Mouse (Mus musculus) embryonic facial prominence, embryonic 14.5 days (tissue): ENCODE data around the gene Fgf10. TPM values are rescaled to one million over a fixed set of nuclear protein-coding genes. Genes with fewer than 3 reads are reported as not detected.

ENCODE experiments used
- ATAC-seq: fragments of 200-750 bp; cut with Nextera tagmentation; 2 replicates; pipeline ENCODE4 v1.8.0; 2017; ENCODE audit warnings: low read depth, moderate number of reproducible peaks, moderate TSS enrichment
- DNase-seq: peaks from one replicate; pipeline ENCODE4 v3.0.0-alpha.2; 2015; ENCODE audit warnings: low spot score
- H3K27ac ChIP-seq: fragments of 300-500 bp; sonication (generic); replicated peaks from 2 replicates; pipeline ENCODE4 v1.5.1; 2014; ENCODE audit warnings: low read depth, mild to moderate bottlenecking, low read length, moderate library complexity
- H3K27me3 ChIP-seq: fragments of 300-500 bp; sonication (generic); replicated peaks from 2 replicates; pipeline ENCODE4 v1.6.1; 2014; ENCODE audit warnings: low read length; ENCODE audit not compliant: control insufficient read depth, insufficient read depth
- H3K36me3 ChIP-seq: fragments of 300-500 bp; sonication (generic); 2 replicates; pipeline ENCODE4 v1.6.1; 2014; ENCODE audit warnings: low read length, mixed read lengths; ENCODE audit not compliant: control insufficient read depth, insufficient read depth
- H3K4me1 ChIP-seq: fragments of 300-500 bp; sonication (generic); 2 replicates; pipeline ENCODE4 v1.6.1; 2014; ENCODE audit warnings: antibody characterized with exemption, low read length; ENCODE audit not compliant: control insufficient read depth, insufficient read depth
- H3K4me2 ChIP-seq: fragments of 300-500 bp; sonication (generic); 2 replicates; pipeline ENCODE4 v1.6.1; 2014; ENCODE audit warnings: low read depth, mild to moderate bottlenecking, low read length, moderate library complexity, mixed read lengths
- H3K4me3 ChIP-seq: fragments of 300-500 bp; sonication (generic); 2 replicates; pipeline ENCODE4 v1.5.1; 2014; ENCODE audit warnings: low read depth, mild to moderate bottlenecking, low read length
- H3K9ac ChIP-seq: fragments of 300-500 bp; sonication (generic); 2 replicates; pipeline ENCODE4 v1.6.1; 2014; ENCODE audit warnings: low read depth, mild to moderate bottlenecking, low read length, moderate library complexity, mixed read lengths
- H3K9me3 ChIP-seq: fragments of 300-500 bp; sonication (generic); 2 replicates; pipeline ENCODE4 v1.6.1; 2016; ENCODE audit warnings: low read length; ENCODE audit not compliant: control insufficient read depth
- WGBS: fragments of 180-500 bp; shearing (Covaris S2); extraction: QIAGEN DNeasy Blood & Tissue Kit; methylation state at CpG from one replicate; pipeline ENCODE4 v1.1.7; 2014; 5-methylcytosine and 5-hydroxymethylcytosine counted together
- polyA plus RNA-seq: library from polyadenylated mRNA; unstranded; fragments of >200 nt; fragmentation: Nextera tagmentation; extraction: Ambion mirVana; gene quantifications from 2 replicates; pipeline ENCODE4 v1.2.1, GENCODE M21; 2014

Gene Fgf10
- polyA plus RNA-seq, 1 experiment from 2014 or later = 9.5 TPM

DNA sequence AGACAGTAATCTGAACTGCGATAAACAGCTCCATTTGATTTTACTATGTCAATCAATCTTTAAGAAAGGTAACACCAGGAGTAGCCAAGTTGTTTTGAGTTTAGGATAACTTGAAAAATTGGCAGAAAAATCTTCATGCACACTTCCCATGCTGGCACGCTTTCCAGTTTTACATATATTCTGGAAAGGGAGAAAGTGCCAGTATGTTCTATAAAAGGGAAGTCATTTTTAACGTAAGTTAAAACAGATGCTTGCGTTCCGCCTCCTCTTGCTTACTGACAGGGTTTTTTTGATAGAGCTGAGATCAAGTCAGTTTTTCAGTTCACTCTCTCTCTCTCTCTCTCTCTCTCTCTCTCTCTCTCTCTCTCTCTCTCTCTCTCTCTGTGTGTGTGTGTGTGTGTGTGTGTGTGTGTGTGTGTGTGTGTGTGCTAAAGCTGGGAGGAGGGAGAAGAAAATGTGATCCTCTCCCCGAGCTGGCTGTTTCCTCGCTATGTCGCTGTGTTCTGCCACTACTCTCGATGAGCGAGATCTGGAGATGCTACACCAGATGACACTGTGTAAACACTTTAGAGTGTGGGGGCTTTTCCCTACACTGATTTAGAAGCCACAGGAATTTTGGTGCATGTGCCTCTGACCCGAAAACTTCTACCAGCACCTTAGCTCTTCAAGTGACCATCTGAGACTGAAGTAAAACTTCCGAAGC, 62.4 kb downstream of the Fgf10 start:
- Histone ChIP-seq H3K4me2 (peak overlapping the region; percentile 53), H3K4me3 (peak overlapping the region; percentile 26), H3K9me3 (no peaks in the 10 kb centered on the region), H3K27me3 (no peaks in the 10 kb centered on the region), H3K27ac (peak overlapping the region; percentile 68), H3K36me3 (no peaks in the 10 kb centered on the region), H3K9ac (0 out of 2 replicates have a peak overlapping the region, but pooled peaks have one; percentile 30), H3K4me1 (no peaks in the 10 kb centered on the region; the same call in 1 of the 2 replicates)
- DNase-seq (peak; percentile 88), ATAC-seq (0 out of 2 replicates have a peak, but pooled peaks have one; percentile 44)
- 25% methylated on average over 12 of the region's 12 CpGs for WGBS

DNA sequence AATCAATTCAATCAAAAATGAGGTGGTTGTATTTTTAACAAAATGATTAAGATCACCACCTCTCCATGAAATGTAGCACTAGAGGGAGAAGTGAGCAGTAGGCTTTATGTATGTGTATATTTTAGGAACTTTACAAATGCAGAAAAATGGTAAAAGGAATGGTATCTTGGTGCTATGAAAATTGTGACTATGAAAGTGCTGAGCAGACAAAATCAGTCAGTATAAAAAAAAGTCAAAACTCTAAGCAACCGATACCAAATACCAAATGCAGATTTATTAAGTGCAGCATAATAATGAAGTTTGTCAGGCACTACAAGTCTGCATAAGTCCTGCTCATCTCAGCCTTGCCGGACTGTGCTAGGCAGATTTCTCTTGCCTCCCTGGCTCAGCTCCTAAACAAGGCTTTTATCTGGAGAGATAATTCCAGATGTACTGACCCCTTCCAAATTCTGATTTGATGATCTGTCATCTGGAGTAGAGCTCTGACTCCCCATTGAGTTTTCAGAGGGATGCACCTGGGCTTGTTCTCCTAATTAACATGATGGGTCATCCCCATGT, 70.3 kb downstream of the Fgf10 start:
- H3K27me3 ChIP-seq = no peaks in the 10 kb centered on the region
- no peaks in the 10 kb centered on the region for H3K4me1 ChIP-seq
- H3K9me3 ChIP-seq = no peaks in the 10 kb centered on the region
- no peak for ATAC-seq
- no peak overlapping the region for H3K4me3 ChIP-seq
- no peak overlapping the region for H3K9ac ChIP-seq
- no peak overlapping the region for H3K4me2 ChIP-seq
- WGBS = 80% methylated on average over 2 of the region's 2 CpGs
- no peaks in the 10 kb centered on the region for H3K36me3 ChIP-seq
- no peak for DNase-seq
- no peak overlapping the region for H3K27ac ChIP-seq

DNA sequence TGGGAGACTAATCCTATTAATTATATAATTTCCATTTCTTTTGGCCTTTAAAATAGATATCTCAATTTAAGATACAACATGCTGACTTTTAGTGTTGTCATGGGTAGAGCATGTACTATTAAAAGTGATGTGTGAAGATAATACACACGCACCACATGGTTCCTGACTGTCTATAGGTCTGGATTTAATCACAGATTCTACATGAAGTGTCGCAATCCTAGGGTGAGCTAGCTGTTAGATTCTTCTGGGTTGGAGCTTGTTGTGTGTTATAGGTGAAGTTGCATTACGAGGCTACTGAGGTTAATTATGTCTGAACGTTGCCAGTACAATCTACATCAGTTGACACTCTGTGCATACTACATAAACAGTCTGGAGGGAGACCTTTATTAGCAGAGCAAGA, 73.2 kb downstream of the Fgf10 start:
- Histone ChIP-seq H3K27ac (no peak overlapping the region), H3K4me2 (no peak overlapping the region), H3K9ac (no peak overlapping the region), H3K9me3 (no peaks in the 10 kb centered on the region), H3K4me3 (no peak overlapping the region), H3K27me3 (no peaks in the 10 kb centered on the region), H3K4me1 (no peaks in the 10 kb centered on the region), H3K36me3 (no peaks in the 10 kb centered on the region)
- DNase-seq (no peak), ATAC-seq (no peak)
- 69% methylated on average over 4 of the region's 4 CpGs for WGBS

DNA sequence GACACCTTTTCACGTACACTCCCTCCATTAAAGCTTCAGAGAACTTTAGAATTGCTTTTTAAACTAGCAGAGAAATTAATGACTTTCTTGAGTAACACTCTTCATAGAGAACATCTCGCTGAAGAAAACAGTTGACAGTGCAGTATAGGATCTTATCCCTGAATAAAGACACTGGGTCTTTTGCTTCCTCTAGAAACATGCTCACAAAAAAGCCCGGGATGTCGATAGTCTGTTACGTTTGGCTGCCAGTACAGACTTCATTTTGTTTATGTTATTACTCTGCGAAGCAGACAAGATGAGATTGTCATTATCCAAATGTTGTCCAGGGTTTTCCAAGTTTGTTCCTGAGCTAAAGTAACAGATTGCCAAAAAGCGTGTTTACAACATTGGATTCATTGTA, 75.2 kb downstream of the Fgf10 start:
- ATAC-seq (no peak), DNase-seq (no peak)
- H3K4me2 ChIP-seq = no peak overlapping the region
- WGBS = 81% methylated on average over 7 of the region's 7 CpGs
- no peak overlapping the region for H3K4me3 ChIP-seq
- no peak overlapping the region for H3K27ac ChIP-seq
- H3K9me3 ChIP-seq = no peaks in the 10 kb centered on the region
- no peaks in the 10 kb centered on the region for H3K27me3 ChIP-seq
- H3K4me1 ChIP-seq = no peaks in the 10 kb centered on the region
- H3K9ac ChIP-seq = no peak overlapping the region
- no peaks in the 10 kb centered on the region for H3K36me3 ChIP-seq

DNA sequence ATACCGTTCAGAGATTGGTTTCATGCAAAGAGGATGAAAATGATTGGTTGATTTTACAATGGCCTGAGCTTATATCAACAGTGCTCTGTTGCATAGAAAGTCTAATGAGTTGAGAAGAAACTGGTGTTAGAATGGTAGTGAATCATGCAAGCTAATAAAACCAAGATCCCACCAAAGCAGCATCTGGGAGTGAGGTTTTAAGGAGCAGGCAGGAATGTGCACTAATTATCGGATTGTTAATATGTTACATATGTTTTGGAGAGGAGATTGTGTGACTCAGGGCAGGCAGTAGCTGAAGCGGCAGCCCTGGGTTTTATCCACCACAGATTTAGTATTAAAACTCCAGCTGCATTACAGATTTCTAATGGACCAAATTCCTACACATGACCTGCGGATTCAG, 76.8 kb downstream of the Fgf10 start:
- Histone ChIP-seq H3K4me3 (no peak overlapping the region), H3K9ac (no peak overlapping the region), H3K9me3 (no peaks in the 10 kb centered on the region), H3K36me3 (no peaks in the 10 kb centered on the region), H3K27ac (no peak overlapping the region), H3K4me2 (no peak overlapping the region), H3K4me1 (no peaks in the 10 kb centered on the region), H3K27me3 (no peaks in the 10 kb centered on the region)
- ATAC-seq = no peak
- 52% methylated on average over 4 of the region's 4 CpGs for WGBS
- DNase-seq = no peak

GRCm38 (mm10) chr13:118754024-118754423, 84.4 kb downstream of the Fgf10 start:
- no peak for ATAC-seq
- Histone ChIP-seq H3K9ac (no peak overlapping the region), H3K36me3 (no peaks in the 10 kb centered on the region), H3K4me2 (no peak overlapping the region), H3K9me3 (no peaks in the 10 kb centered on the region), H3K4me1 (no peaks in the 10 kb centered on the region), H3K4me3 (no peak overlapping the region), H3K27ac (no peak overlapping the region), H3K27me3 (no peaks in the 10 kb centered on the region)
- DNase-seq = peak; percentile 83
- WGBS = 39% methylated on average over 4 of the region's 4 CpGs

GRCm38 (mm10) chr13:118759021-118759420, 89.4 kb downstream of the Fgf10 start:
- no peaks in the 10 kb centered on the region for H3K4me1 ChIP-seq
- WGBS = 28% methylated on average over 2 of the region's 2 CpGs
- ATAC-seq (no peak), DNase-seq (no peak)
- H3K36me3 ChIP-seq = no peaks in the 10 kb centered on the region
- no peak overlapping the region for H3K4me2 ChIP-seq
- no peaks in the 10 kb centered on the region for H3K9me3 ChIP-seq
- no peaks in the 10 kb centered on the region for H3K27me3 ChIP-seq
- H3K27ac ChIP-seq = no peak overlapping the region
- H3K9ac ChIP-seq = no peak overlapping the region
- H3K4me3 ChIP-seq = no peak overlapping the region

GRCm38 (mm10) chr13:118762982-118763381, 93.4 kb downstream of the Fgf10 start:
- H3K9ac ChIP-seq = no peak overlapping the region
- no peaks in the 10 kb centered on the region for H3K4me1 ChIP-seq
- no peaks in the 10 kb centered on the region for H3K9me3 ChIP-seq
- DNase-seq (no peak), ATAC-seq (no peak)
- no peak overlapping the region for H3K4me3 ChIP-seq
- no peak overlapping the region for H3K27ac ChIP-seq
- WGBS = 87% methylated on average over 2 of the region's 2 CpGs
- H3K36me3 ChIP-seq = no peaks in the 10 kb centered on the region
- H3K4me2 ChIP-seq = no peak overlapping the region
- H3K27me3 ChIP-seq = no peaks in the 10 kb centered on the region

- no peaks in the 10 kb centered on the region for H3K27me3 ChIP-seq
- DNase-seq = no peak
- no peaks in the 10 kb centered on the region for H3K4me1 ChIP-seq
- H3K9me3 ChIP-seq = no peaks in the 10 kb centered on the region
- no peak overlapping the region for H3K9ac ChIP-seq
- H3K36me3 ChIP-seq = no peaks in the 10 kb centered on the region
- H3K4me3 ChIP-seq = no peak overlapping the region
- no peak overlapping the region for H3K4me2 ChIP-seq
- ATAC-seq = no peak
- H3K27ac ChIP-seq = no peak overlapping the region
These were observed 102.6 kb downstream of the Fgf10 start for GRCm38 (mm10) chr13:118772188-118772587.
